Mouse (Mus musculus) midbrain, embryonic 14.5 days (tissue): ENCODE results near the gene Stat2. TPM values are rescaled to one million over a fixed set of nuclear protein-coding genes. Genes with fewer than 3 reads are reported as not detected.

Source experiments
- ATAC-seq: fragments of 200-750 bp; cut with Nextera tagmentation; 2 replicates; pipeline ENCODE4 v1.8.0; 2017; ENCODE audit warnings: moderate number of reproducible peaks, moderate library complexity; ENCODE audit not compliant: low FRiP score, low TSS enrichment
- DNase-seq: peaks from one replicate; pipeline ENCODE4 v3.0.0-alpha.2; 2015
- H3K27ac ChIP-seq: fragments of 300-500 bp; sonication (generic); replicated peaks from 2 replicates; pipeline ENCODE4 v1.5.1; 2014; ENCODE audit warnings: mild to moderate bottlenecking, low read depth, low read length, moderate library complexity
- H3K27me3 ChIP-seq: fragments of 300-500 bp; sonication (generic); 2 replicates; pipeline ENCODE4 v1.6.1; 2014; ENCODE audit warnings: low read length, control low read depth, mixed read lengths; ENCODE audit not compliant: control insufficient read depth, insufficient read depth
- H3K36me3 ChIP-seq: fragments of 300-500 bp; sonication (generic); 2 replicates; pipeline ENCODE4 v1.6.1; 2014; ENCODE audit warnings: low read length, control low read depth; ENCODE audit not compliant: control insufficient read depth, insufficient read depth
- H3K4me1 ChIP-seq: fragments of 300-500 bp; sonication (generic); 2 replicates; pipeline ENCODE4 v1.6.1; 2014; ENCODE audit warnings: mild to moderate bottlenecking, antibody characterized with exemption, low read length, control low read depth; ENCODE audit not compliant: control insufficient read depth, insufficient read depth
- H3K4me2 ChIP-seq: fragments of 300-500 bp; sonication (generic); 2 replicates; pipeline ENCODE4 v1.6.1; 2014; ENCODE audit warnings: mild to moderate bottlenecking, low read length, moderate library complexity
- H3K4me3 ChIP-seq: fragments of 300-500 bp; sonication (generic); replicated peaks from 2 replicates; pipeline ENCODE4 v1.5.1; 2014; ENCODE audit warnings: low read depth, low read length
- H3K9ac ChIP-seq: fragments of 300-500 bp; sonication (generic); replicated peaks from 2 replicates; pipeline ENCODE4 v1.6.1; 2014; ENCODE audit warnings: mild to moderate bottlenecking, low read length, moderate library complexity
- H3K9me3 ChIP-seq: fragments of 300-500 bp; sonication (generic); 2 replicates; pipeline ENCODE4 v1.6.1; 2016; ENCODE audit warnings: low read length, control low read depth, mixed read lengths; ENCODE audit not compliant: control insufficient read depth
- WGBS: fragments of 180-500 bp; shearing (Covaris S2); extraction: QIAGEN DNeasy Blood & Tissue Kit; methylation state at CpG from one replicate; pipeline ENCODE4 v1.1.7; 2014; 5-methylcytosine and 5-hydroxymethylcytosine counted together
- polyA plus RNA-seq: library from polyadenylated mRNA; unstranded; fragments of >200 nt; fragmentation: Nextera tagmentation; extraction: Ambion mirVana; gene quantifications from 2 replicates; pipeline ENCODE4 v1.2.1, GENCODE M21; 2014

Gene Stat2
- polyA plus RNA-seq, 1 experiment from 2014 or later = 23.0 TPM

DNA sequence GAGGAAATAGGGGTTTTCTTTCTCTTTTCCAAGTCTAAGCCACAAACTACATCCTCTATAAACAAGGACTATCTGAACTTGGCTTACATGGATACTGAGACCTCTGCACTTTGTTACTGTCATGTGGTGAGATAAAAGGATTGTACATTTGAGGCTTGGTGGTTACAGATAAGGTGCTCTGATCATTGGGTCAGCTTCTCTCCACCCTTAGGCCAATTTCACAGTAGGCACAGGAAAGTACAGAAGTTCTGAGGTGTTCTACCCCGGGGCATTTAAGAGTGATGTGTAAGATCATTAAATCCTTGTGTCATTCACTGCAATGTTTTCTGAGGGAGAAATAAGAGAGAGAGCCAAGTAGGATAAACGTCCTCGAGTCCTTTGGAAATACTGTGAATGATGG is 66.2 kb downstream of the Stat2 start:
- H3K9ac ChIP-seq = no peak overlapping the region
- WGBS = 84% methylated on average over 3 of the region's 3 CpGs
- no peak for DNase-seq

DNA sequence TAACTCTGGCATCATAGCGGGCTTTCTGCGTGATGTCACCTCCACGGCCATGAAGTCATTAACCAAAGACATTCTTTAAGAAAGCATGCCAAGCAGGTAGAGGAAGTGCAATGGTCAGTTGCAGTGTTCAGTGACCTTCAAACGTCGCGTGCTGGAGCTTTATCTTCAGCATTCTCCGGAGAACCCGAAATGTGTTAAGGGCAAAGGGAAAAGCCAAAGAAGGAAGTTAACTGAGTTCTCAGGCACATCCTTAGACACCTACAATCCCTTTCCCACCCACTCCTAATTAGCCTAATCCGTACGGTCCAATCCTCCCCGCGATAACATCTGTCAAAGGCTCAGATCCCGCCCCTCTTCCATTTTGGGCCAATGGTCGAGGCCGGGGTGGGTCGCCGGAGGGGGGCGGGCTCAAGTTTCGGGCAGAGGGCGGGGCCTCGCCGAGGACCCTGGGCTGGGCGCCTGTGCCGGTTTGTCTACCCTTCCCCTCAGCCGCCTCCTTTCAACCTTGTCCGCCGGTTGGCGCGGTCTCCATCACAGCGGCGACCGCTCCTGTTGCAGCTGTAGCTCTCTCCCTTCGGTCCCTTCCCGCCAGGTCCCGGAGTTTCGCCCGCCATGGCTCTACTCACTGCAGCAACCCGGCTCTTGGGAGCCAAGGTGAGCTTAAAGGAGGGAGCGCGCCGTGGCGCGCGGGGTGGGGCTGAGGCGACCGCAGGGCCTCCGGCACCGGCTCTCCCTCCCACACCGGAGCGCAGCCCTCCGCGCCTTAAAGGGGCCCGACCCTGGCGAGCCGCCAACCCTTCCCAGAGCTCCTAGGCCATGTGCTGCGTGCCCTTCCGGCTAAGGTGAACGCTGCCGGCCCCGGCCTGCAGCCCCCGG is 67.2 kb downstream of the Stat2 start, which contains the start of gene Cs:
Gene Cs (plus strand): TSS at position 429 of the 876 bp plus-strand sequence.
- WGBS = 1% methylated on average over 61 of the region's 61 CpGs
- Histone ChIP-seq H3K27me3 (no peaks in the 10 kb centered on the region), H3K4me2 (peak within 1 kb of the TSS; percentile 57), H3K27ac (peak within 1 kb of the TSS; percentile 91), H3K4me1 (peaks cover 12% of the 10 kb centered on the region), H3K9me3 (no peaks in the 10 kb centered on the region), H3K4me3 (peak within 1 kb of the TSS; percentile 95), H3K36me3 (0 out of 2 replicates have a peak, but pooled peaks cover 2% of the 10 kb centered on the region), H3K9ac (peak within 1 kb of the TSS; percentile 90)
- DNase-seq (peak; percentile 98), ATAC-seq (peak; percentile 99)

More for the DNA sequence above, 66.2 kb downstream of the Stat2 start:
- no peak overlapping the region; the same call in 1 of the 2 replicates for H3K27ac ChIP-seq
- H3K36me3 ChIP-seq = no peaks in the 10 kb centered on the region
- ATAC-seq = no peak
- H3K27me3 ChIP-seq = no peaks in the 10 kb centered on the region
- peaks cover 12% of the 10 kb centered on the region for H3K4me1 ChIP-seq
- 0 out of 2 replicates have a peak overlapping the region, but pooled peaks have one; percentile 95 for H3K4me3 ChIP-seq
- H3K9me3 ChIP-seq = no peaks in the 10 kb centered on the region
- peak overlapping the region; percentile 57 for H3K4me2 ChIP-seq

DNA sequence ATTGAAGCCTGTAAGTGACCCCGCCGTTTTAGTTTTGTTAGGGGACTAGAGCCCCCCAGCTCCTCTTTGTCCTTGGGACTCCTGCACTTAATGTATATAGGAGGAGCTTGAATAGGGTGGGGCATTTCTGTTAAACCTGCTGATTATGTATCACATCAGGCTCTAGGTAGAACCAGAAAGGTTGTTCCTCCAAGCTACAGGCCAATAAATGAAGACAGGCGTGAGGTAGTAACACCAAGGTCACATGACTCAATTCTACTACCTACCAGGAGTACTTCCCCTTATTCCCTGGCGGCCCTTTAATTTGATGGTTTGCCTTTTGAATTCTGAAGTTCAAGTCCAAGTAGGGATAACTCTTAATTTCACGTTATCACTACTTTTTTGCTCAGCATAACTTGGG is 68.1 kb downstream of the Stat2 start:
- ATAC-seq = no peak
- no peaks in the 10 kb centered on the region for H3K27me3 ChIP-seq
- 23% methylated on average over 5 of the region's 5 CpGs for WGBS
- H3K9ac ChIP-seq = peak overlapping the region; percentile 90
- peak overlapping the region; percentile 57 for H3K4me2 ChIP-seq
- peak overlapping the region; percentile 95 for H3K4me3 ChIP-seq
- DNase-seq = no peak
- 0 out of 2 replicates have a peak, but pooled peaks cover 3% of the 10 kb centered on the region for H3K36me3 ChIP-seq
- no peaks in the 10 kb centered on the region for H3K9me3 ChIP-seq
- peak overlapping the region; percentile 91 for H3K27ac ChIP-seq
- H3K4me1 ChIP-seq = peaks cover 12% of the 10 kb centered on the region

GRCm38 (mm10) chr10:128338948-128339347 is 68.6 kb downstream of the Stat2 start:
- Histone ChIP-seq H3K9me3 (no peaks in the 10 kb centered on the region), H3K4me3 (peak overlapping the region; percentile 95), H3K9ac (no peak overlapping the region), H3K4me1 (peaks cover 12% of the 10 kb centered on the region), H3K27me3 (no peaks in the 10 kb centered on the region), H3K27ac (no peak overlapping the region), H3K36me3 (0 out of 2 replicates have a peak, but pooled peaks cover 3% of the 10 kb centered on the region), H3K4me2 (peak overlapping the region; percentile 57)
- ATAC-seq = no peak
- WGBS = 71% methylated on average over 2 of the region's 2 CpGs
- DNase-seq = no peak

DNA sequence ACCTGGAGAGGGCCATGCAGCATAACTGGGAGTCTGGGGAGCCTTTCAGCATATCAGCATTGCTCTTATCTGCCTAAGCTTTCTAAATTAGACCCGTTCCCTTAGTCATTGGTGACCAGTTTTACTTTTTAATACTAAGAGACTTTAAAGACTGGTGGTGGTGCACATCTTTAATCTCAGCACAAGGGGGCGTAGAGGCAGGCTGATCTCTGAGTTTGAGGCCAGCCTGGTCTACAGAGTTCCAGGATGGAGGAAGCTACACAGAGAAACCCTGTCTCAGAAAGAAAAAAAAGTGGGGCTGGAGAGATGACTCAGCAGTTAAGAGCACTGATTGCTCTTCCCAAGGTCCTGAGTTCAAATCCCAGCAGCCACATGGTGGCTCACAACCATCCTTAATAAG is 69.9 kb downstream of the Stat2 start:
- Histone ChIP-seq H3K27me3 (no peaks in the 10 kb centered on the region), H3K4me2 (no peak overlapping the region), H3K27ac (no peak overlapping the region), H3K9me3 (no peaks in the 10 kb centered on the region), H3K9ac (no peak overlapping the region), H3K4me1 (peaks cover 12% of the 10 kb centered on the region), H3K4me3 (no peak overlapping the region), H3K36me3 (0 out of 2 replicates have a peak, but pooled peaks cover 3% of the 10 kb centered on the region)
- ATAC-seq (no peak), DNase-seq (no peak)
- 79% methylated on average over 2 of the region's 2 CpGs for WGBS

Other genes starting within 250 kb of the Stat2 start
- 627 and 634 TPM in 2 replicates for gene Naca, start 235.0 kb upstream of the Stat2 start, polyA plus RNA-seq
- 413 and 443 TPM in 2 replicates for gene Ptges3, start 211.6 kb upstream of the Stat2 start, polyA plus RNA-seq
- gene Atp5b, start 187.3 kb upstream of the Stat2 start, polyA plus RNA-seq = 1,898 and 2,035 TPM in 2 replicates
- 14.8 and 19.4 TPM in 2 replicates for gene Baz2a, start 179.0 kb upstream of the Stat2 start, polyA plus RNA-seq
- 5.0 and 7.1 TPM in 2 replicates for gene Rbms2, start 90.3 kb upstream of the Stat2 start, polyA plus RNA-seq
- 0.70 and 1.3 TPM in 2 replicates for gene Gls2, start 76.1 kb upstream of the Stat2 start, polyA plus RNA-seq
- gene Spryd4, start 58.8 kb upstream of the Stat2 start, polyA plus RNA-seq = 15.1 and 16.8 TPM in 2 replicates
- 0.12 and 0.17 TPM in 2 replicates for gene Mip, start 44.7 kb upstream of the Stat2 start, polyA plus RNA-seq
- gene Timeless, start 38.5 kb upstream of the Stat2 start, polyA plus RNA-seq = 13.5 and 19.5 TPM in 2 replicates
- gene Apon, start 16.5 kb upstream of the Stat2 start, polyA plus RNA-seq = not detected in 2 replicates
- not detected in 2 replicates for gene Apof, start 1.9 kb upstream of the Stat2 start, polyA plus RNA-seq
- gene Il23a, start 28.2 kb downstream of the Stat2 start, polyA plus RNA-seq = 0.22 TPM in 1 of 2 replicates, not detected in the other
- 18.5 and 23.0 TPM in 2 replicates for gene Pan2, start 32.8 kb downstream of the Stat2 start, polyA plus RNA-seq
- 193 and 194 TPM in 2 replicates for gene Cnpy2, start 51.9 kb downstream of the Stat2 start, polyA plus RNA-seq
- 221 and 247 TPM in 2 replicates for gene Cs, start 67.2 kb downstream of the Stat2 start, polyA plus RNA-seq
- gene Coq10a, start 98.4 kb downstream of the Stat2 start, polyA plus RNA-seq = 50.5 and 53.0 TPM in 2 replicates
- 13.3 and 14.1 TPM in 2 replicates for gene Ankrd52, start 106.6 kb downstream of the Stat2 start, polyA plus RNA-seq
- not detected in 2 replicates for gene Slc39a5, start 130.7 kb downstream of the Stat2 start, polyA plus RNA-seq
- gene Nabp2, start 140.9 kb downstream of the Stat2 start, polyA plus RNA-seq = 142 and 144 TPM in 2 replicates
- gene Rnf41, start 141.1 kb downstream of the Stat2 start, polyA plus RNA-seq = 80.3 and 96.2 TPM in 2 replicates
- 172 and 229 TPM in 2 replicates for gene Smarcc2, start 188.7 kb downstream of the Stat2 start, polyA plus RNA-seq
- 750 and 787 TPM in 2 replicates for gene Myl6, start 223.6 kb downstream of the Stat2 start, polyA plus RNA-seq
- 5.3 and 6.8 TPM in 2 replicates for gene Myl6b, start 228.1 kb downstream of the Stat2 start, polyA plus RNA-seq